Mouse (Mus musculus) embryo, embryonic 9.5 days (tissue): ENCODE measurements around the gene A730009L09Rik.
A peak's percentile ranks its signal among the peaks of the same experiment; 100 is the strongest.

Source experiments
- DNase-seq: peaks from one replicate; pipeline ENCODE4 v3.0.0-alpha.2; 2017; ENCODE audit errors: extremely low spot score

The A730009L09Rik gene

GRCm38 (mm10) chr16:84559569-84560278 is 44.8 kb downstream of the A730009L09Rik start:
- DNase-seq, result peak; percentile 38

DNA sequence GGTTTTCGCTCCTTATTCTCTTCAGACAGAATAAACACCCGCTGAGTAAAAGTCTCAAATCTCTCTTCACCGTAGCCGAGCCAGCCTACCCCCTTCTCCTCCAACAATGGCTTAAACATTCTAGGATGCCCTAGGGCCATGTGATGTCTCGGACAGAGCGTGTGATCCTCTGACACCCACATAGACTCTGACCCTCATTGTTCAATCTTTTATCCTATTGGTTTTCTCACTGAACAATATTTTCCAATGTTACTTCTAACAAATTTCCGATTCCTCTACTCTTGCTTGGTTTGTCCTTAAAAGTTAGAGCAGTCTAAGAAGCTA is 45.3 kb downstream of the A730009L09Rik start:
- DNase-seq, result no peak
